Mouse (Mus musculus) limb, embryonic 14.5 days (tissue): ENCODE measurements around the gene Tex14. TPM values are rescaled to one million over a fixed set of nuclear protein-coding genes. Genes with fewer than 3 reads are reported as not detected.
"Not testable (repeated sequence)": the region's sequence is repeated elsewhere in the genome, so short reads cannot be mapped to it uniquely, and the experiment has no call there.

Experiments used
- ATAC-seq: fragments of 200-750 bp; cut with Nextera tagmentation; 2 replicates; pipeline ENCODE4 v1.8.0; 2017; ENCODE audit warnings: low read depth, moderate number of reproducible peaks, moderate TSS enrichment; ENCODE audit not compliant: low FRiP score
- DNase-seq: peaks from one replicate; pipeline ENCODE4 v3.0.0-alpha.2; 2015; ENCODE audit warnings: low spot score
- H3K27ac ChIP-seq: fragments of 300-500 bp; sonication (generic); replicated peaks from 2 replicates; pipeline ENCODE4 v1.5.1; 2014; ENCODE audit warnings: low read depth, mild to moderate bottlenecking, low read length, moderate library complexity, mixed read lengths
- H3K27me3 ChIP-seq: fragments of 300-500 bp; sonication (generic); 2 replicates; pipeline ENCODE4 v1.6.1; 2014; ENCODE audit warnings: low read length, mixed read lengths; ENCODE audit not compliant: control insufficient read depth, insufficient read depth
- H3K36me3 ChIP-seq: fragments of 300-500 bp; sonication (generic); 2 replicates; pipeline ENCODE4 v1.6.1; 2014; ENCODE audit warnings: mild to moderate bottlenecking, low read length, moderate library complexity, mixed read lengths; ENCODE audit not compliant: control insufficient read depth, insufficient read depth
- H3K4me1 ChIP-seq: fragments of 300-500 bp; sonication (generic); 2 replicates; pipeline ENCODE4 v1.6.1; 2014; ENCODE audit warnings: antibody characterized with exemption, low read length, mixed read lengths; ENCODE audit not compliant: control insufficient read depth, insufficient read depth
- H3K4me2 ChIP-seq: fragments of 300-500 bp; sonication (generic); replicated peaks from 2 replicates; pipeline ENCODE4 v1.6.1; 2014; ENCODE audit warnings: low read depth, mild to moderate bottlenecking, low read length, moderate library complexity; ENCODE audit not compliant: severe bottlenecking
- H3K4me3 ChIP-seq: fragments of 300-500 bp; sonication (generic); replicated peaks from 2 replicates; pipeline ENCODE4 v1.5.1; 2014; ENCODE audit warnings: low read length
- H3K9ac ChIP-seq: fragments of 300-500 bp; sonication (generic); 2 replicates; pipeline ENCODE4 v1.6.1; 2014; ENCODE audit warnings: mild to moderate bottlenecking, low read depth, low read length, moderate library complexity; ENCODE audit not compliant: severe bottlenecking
- H3K9me3 ChIP-seq: fragments of 300-500 bp; sonication (generic); 2 replicates; pipeline ENCODE4 v1.6.1; 2016; ENCODE audit warnings: low read length; ENCODE audit not compliant: control insufficient read depth
- POLR2A ChIP-seq: fragments of 200-500 bp; IDR thresholded peaks from 2 replicates; pipeline ENCODE4 v1.8.0; 2012; ENCODE audit warnings: inconsistent platforms, mild to moderate bottlenecking, moderate library complexity, borderline replicate concordance; ENCODE audit not compliant: insufficient read depth, insufficient read length; ENCODE audit errors: extremely low read depth
- WGBS: fragments of 180-500 bp; shearing (Covaris S2); extraction: QIAGEN DNeasy Blood & Tissue Kit; methylation state at CpG from one replicate; pipeline ENCODE4 v1.1.7; 2014; 5-methylcytosine and 5-hydroxymethylcytosine counted together
- polyA plus RNA-seq, 2 experiments: library from polyadenylated mRNA; depleted of rRNA in 1 of 2; stranded (reverse) in 1 of 2; unstranded in 1 of 2; fragments of >200 nt; fragmentation: Nextera tagmentation in 1 of 2; extraction: Ambion mirVana in 1 of 2; gene quantifications; 2 replicates each; pipeline versions ENCODE4 v1.2.1 to v1.2.3; 2012 to 2014

Gene Tex14
- polyA plus RNA-seq, 2 experiments: 1.3 to 2.0 TPM

- ATAC-seq: peak; percentile 84
- DNase-seq: peak; percentile 96
- Histone ChIP-seq H3K27ac (peak overlapping the region; percentile 94), H3K27me3 (no peaks in the 10 kb centered on the region), H3K36me3 (no peaks in the 10 kb centered on the region), H3K9ac (peak overlapping the region; percentile 48), H3K4me1 (peaks cover 8% of the 10 kb centered on the region; the same call in 1 of the 2 replicates), H3K9me3 (no peaks in the 10 kb centered on the region), H3K4me3 (peak overlapping the region; percentile 25), H3K4me2 (peak overlapping the region; percentile 50)
- peak; percentile 100; the same call in 1 of the 2 replicates for TF ChIP-seq POLR2A
- under 1% methylated on average over 24 of the region's 26 CpGs for WGBS
Measured at GRCm38 (mm10) chr11:87422511-87423340, 17.9 kb downstream of the Tex14 start.

DNA sequence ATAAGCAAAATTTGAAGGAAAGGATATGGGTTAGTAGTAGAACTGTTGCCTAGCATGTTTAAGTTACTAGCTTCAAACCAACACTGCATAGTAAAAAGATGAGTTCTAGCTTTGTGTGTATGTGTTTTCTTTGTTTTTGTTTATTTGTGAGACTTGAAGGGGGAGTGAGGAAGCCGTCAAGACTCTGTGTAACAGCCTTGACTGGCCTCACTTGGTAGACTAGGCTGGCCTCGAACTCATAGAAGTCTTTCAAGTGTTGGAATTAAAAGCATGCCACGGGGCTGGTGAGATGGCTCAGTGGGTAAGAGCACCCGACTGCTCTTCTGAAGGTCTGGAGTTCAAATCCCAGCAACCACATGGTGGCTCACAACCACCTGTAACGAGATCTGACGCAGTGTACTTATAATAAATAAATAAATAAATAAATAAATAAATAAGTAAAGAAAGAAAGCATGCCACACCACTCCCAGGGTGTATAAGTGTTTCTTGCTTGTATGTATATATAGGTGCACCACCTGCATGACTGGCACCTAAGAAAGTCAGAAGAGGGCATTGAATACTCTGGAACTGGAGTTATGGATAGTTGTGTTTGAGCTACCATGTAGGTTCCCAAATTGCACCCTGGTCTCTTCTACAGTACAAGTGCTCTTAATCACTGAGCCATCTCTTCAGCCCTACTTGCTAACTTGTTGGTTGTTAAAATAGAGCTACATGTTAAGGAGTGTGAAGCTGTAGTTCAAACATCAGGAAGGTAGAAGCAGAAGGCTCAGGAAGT is 18.9 kb downstream of the Tex14 start:
- no peak overlapping the region for H3K4me3 ChIP-seq
- peaks cover 8% of the 10 kb centered on the region; the same call in 1 of the 2 replicates for H3K4me1 ChIP-seq
- no peaks in the 10 kb centered on the region for H3K36me3 ChIP-seq
- no peak for ATAC-seq
- H3K9ac ChIP-seq: no peak overlapping the region
- H3K9me3 ChIP-seq: no peaks in the 10 kb centered on the region
- H3K27ac ChIP-seq: peak overlapping the region; percentile 63; the same call in 1 of the 2 replicates
- 40% methylated on average over 6 of the region's 6 CpGs for WGBS
- no peak overlapping the region for H3K4me2 ChIP-seq
- no peak for TF ChIP-seq POLR2A
- DNase-seq: no peak
- H3K27me3 ChIP-seq: no peaks in the 10 kb centered on the region

DNA sequence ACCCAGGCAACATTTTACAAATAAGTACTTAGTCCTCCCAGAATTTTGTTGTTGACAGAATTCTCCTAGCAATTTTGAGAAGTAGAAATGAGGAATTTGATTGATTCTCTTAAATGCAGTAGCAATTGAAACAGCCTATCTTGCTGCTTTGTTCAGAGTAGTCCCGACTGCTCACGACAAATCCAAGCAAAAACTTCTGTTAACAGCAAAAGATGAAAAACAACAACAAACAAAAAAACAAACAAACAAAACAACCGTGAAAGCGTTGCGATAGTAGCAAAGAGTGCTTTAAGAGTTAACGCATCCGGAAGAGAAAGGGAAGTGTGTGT is 21.2 kb downstream of the Tex14 start:
- H3K9me3 ChIP-seq: no peaks in the 10 kb centered on the region
- H3K36me3 ChIP-seq: no peaks in the 10 kb centered on the region
- H3K4me2 ChIP-seq: peak overlapping the region; percentile 44
- DNase-seq: no peak
- peaks cover 8% of the 10 kb centered on the region; the same call in 1 of the 2 replicates for H3K4me1 ChIP-seq
- no peak for TF ChIP-seq POLR2A
- WGBS: 1% methylated on average over 7 of the region's 7 CpGs
- peak overlapping the region; percentile 87 for H3K27ac ChIP-seq
- no peak for ATAC-seq
- no peaks in the 10 kb centered on the region for H3K27me3 ChIP-seq
- H3K4me3 ChIP-seq: peak overlapping the region; percentile 33
- H3K9ac ChIP-seq: peak overlapping the region; percentile 13; the same call in 1 of the 2 replicates

GRCm38 (mm10) chr11:87426450-87427250 is 21.8 kb downstream of the Tex14 start:
- not testable (repeated sequence) for H3K36me3 ChIP-seq, H3K27me3 ChIP-seq, H3K4me1 ChIP-seq, H3K9me3 ChIP-seq
- peak; percentile 86 for ATAC-seq
- H3K9ac ChIP-seq: peak overlapping the region; percentile 13; the same call in 1 of the 2 replicates
- WGBS: under 1% methylated on average over 22 of the region's 24 CpGs
- peak; percentile 100; the same call in 1 of the 2 replicates for TF ChIP-seq POLR2A
- H3K4me3 ChIP-seq: peak overlapping the region; percentile 33
- DNase-seq: peak; percentile 92
- peak overlapping the region; percentile 87 for H3K27ac ChIP-seq
- H3K4me2 ChIP-seq: peak overlapping the region; percentile 44
